Mouse (Mus musculus): ENCODE measurements at regions not wholly inside any gene's neighbourhood (a gene's known extent, or its start where the extent isn't known, plus 50 kb on each side); places are given as distances from the start of the nearest gene placed in this dataset.

- no peak for TF ChIP-seq POLR2A (IDR thresholded peaks at IDR 0.05; ENCODE audit: borderline replicate concordance, extremely low read depth, insufficient read depth, insufficient read length, poor library complexity, severe bottlenecking)
- no peak for TF ChIP-seq CTCF (IDR thresholded peaks at IDR 0.05; ENCODE audit: borderline replicate concordance, extremely low read depth, insufficient read depth, insufficient read length)
These were observed 63.7 kb downstream of the Mycn start for GRCm38 (mm10) chr12:12878031-12878430.

Measured in brain, embryonic 14.5 days (tissue).